Mouse (Mus musculus) neural tube, embryonic 14.5 days (tissue): ENCODE results near the gene Ghrl. TPM values are rescaled to one million over a fixed set of nuclear protein-coding genes. Genes with fewer than 3 reads are reported as not detected.
"Not testable (repeated sequence)": the region's sequence is repeated elsewhere in the genome, so short reads cannot be mapped to it uniquely, and the experiment has no call there.

Experiments
- ATAC-seq: fragments of 200-750 bp; cut with Nextera tagmentation; 2 replicates; pipeline ENCODE4 v1.8.0; 2017; ENCODE audit warnings: low read depth, mild to moderate bottlenecking, moderate TSS enrichment, moderate library complexity
- H3K27ac ChIP-seq: fragments of 300-500 bp; sonication (generic); 2 replicates; pipeline ENCODE4 v1.5.1; 2014; ENCODE audit warnings: low read depth, mild to moderate bottlenecking, control low read depth, low read length, moderate library complexity, mixed read lengths
- H3K27me3 ChIP-seq: fragments of 300-500 bp; sonication (generic); 2 replicates; pipeline ENCODE4 v1.6.1; 2014; ENCODE audit warnings: low read length; ENCODE audit not compliant: control insufficient read depth, insufficient read depth
- H3K36me3 ChIP-seq: fragments of 300-500 bp; sonication (generic); 2 replicates; pipeline ENCODE4 v1.6.1; 2014; ENCODE audit warnings: low read length, mixed read lengths; ENCODE audit not compliant: control insufficient read depth, insufficient read depth
- H3K4me1 ChIP-seq: fragments of 300-500 bp; sonication (generic); 2 replicates; pipeline ENCODE4 v1.6.1; 2014; ENCODE audit warnings: low read length; ENCODE audit not compliant: control insufficient read depth, insufficient read depth
- H3K4me2 ChIP-seq: fragments of 300-500 bp; sonication (generic); 2 replicates; pipeline ENCODE4 v1.6.1; 2014; ENCODE audit warnings: mild to moderate bottlenecking, low read depth, low read length, control low read depth
- H3K4me3 ChIP-seq: fragments of 300-500 bp; sonication (generic); 2 replicates; pipeline ENCODE4 v1.5.1; 2014; ENCODE audit warnings: low read depth, low read length, control low read depth, mixed read lengths
- H3K9ac ChIP-seq: fragments of 300-500 bp; sonication (generic); replicated peaks from 2 replicates; pipeline ENCODE4 v1.6.1; 2014; ENCODE audit warnings: low read depth, mild to moderate bottlenecking, control low read depth, low read length, mixed read lengths
- H3K9me3 ChIP-seq: fragments of 300-500 bp; sonication (generic); 2 replicates; pipeline ENCODE4 v1.6.1; 2016; ENCODE audit warnings: low read length; ENCODE audit not compliant: control insufficient read depth
- WGBS: fragments of 180-500 bp; shearing (Covaris S2); extraction: QIAGEN DNeasy Blood & Tissue Kit; methylation state at CpG from one replicate; pipeline ENCODE4 v1.1.7; 2014; 5-methylcytosine and 5-hydroxymethylcytosine counted together
- polyA plus RNA-seq: library from polyadenylated mRNA; unstranded; fragments of >200 nt; fragmentation: Nextera tagmentation; extraction: Ambion mirVana; gene quantifications from 2 replicates; pipeline ENCODE4 v1.2.1, GENCODE M21; 2014

Gene Ghrl
- polyA plus RNA-seq, 1 experiment from 2014 or later: 1.5 TPM

DNA sequence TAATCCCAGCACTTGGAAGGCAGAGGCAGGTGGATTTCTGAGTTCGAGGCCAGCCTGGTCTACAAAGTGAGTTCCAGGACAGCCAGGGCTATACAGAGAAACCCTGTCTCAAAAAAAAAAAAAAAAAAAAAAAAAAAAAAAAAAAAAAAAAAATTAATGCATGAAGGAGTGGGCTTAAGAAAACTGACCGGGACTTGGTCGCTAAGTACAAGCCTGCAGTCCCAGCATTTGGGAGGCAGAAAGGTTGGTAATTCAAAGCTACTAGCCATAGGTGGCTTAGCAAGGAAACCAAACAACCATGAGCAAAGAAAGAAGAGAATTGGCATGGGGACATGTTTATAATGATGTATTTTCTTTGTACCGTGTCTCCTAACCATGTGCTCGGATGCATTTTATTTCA is 6.3 kb downstream of the Ghrl start:
- not testable (repeated sequence) for H3K4me1 ChIP-seq, H3K27me3 ChIP-seq, ATAC-seq, H3K27ac ChIP-seq, H3K9ac ChIP-seq, H3K9me3 ChIP-seq, H3K4me2 ChIP-seq, H3K4me3 ChIP-seq
- 94% methylated on average over 5 of the region's 5 CpGs for WGBS
- H3K36me3 ChIP-seq: peaks cover 72% of the 10 kb centered on the region

- Histone ChIP-seq H3K27me3 (no peaks in the 10 kb centered on the region), H3K4me1 (no peaks in the 10 kb centered on the region), H3K9ac (no peak overlapping the region), H3K36me3 (peaks cover 79% of the 10 kb centered on the region), H3K27ac (no peak overlapping the region), H3K4me2 (no peak overlapping the region), H3K4me3 (no peak overlapping the region), H3K9me3 (no peaks in the 10 kb centered on the region)
- WGBS: 96% methylated on average over 3 of the region's 3 CpGs
- no peak for ATAC-seq
Observed at GRCm38 (mm10) chr6:113712718-113713117, 7.0 kb downstream of the Ghrl start.

GRCm38 (mm10) chr6:113697222-113698205 is 22.2 kb downstream of the Ghrl start:
- Histone ChIP-seq H3K4me1 (peaks cover 18% of the 10 kb centered on the region), H3K4me2 (peak overlapping the region; percentile 92), H3K9me3 (no peaks in the 10 kb centered on the region), H3K27ac (peak overlapping the region; percentile 82), H3K9ac (peak overlapping the region; percentile 79), H3K36me3 (peaks cover 14% of the 10 kb centered on the region), H3K4me3 (peak overlapping the region; percentile 84), H3K27me3 (no peaks in the 10 kb centered on the region)
- under 1% methylated on average over 93 of the region's 113 CpGs for WGBS
- ATAC-seq: peak; percentile 79

DNA sequence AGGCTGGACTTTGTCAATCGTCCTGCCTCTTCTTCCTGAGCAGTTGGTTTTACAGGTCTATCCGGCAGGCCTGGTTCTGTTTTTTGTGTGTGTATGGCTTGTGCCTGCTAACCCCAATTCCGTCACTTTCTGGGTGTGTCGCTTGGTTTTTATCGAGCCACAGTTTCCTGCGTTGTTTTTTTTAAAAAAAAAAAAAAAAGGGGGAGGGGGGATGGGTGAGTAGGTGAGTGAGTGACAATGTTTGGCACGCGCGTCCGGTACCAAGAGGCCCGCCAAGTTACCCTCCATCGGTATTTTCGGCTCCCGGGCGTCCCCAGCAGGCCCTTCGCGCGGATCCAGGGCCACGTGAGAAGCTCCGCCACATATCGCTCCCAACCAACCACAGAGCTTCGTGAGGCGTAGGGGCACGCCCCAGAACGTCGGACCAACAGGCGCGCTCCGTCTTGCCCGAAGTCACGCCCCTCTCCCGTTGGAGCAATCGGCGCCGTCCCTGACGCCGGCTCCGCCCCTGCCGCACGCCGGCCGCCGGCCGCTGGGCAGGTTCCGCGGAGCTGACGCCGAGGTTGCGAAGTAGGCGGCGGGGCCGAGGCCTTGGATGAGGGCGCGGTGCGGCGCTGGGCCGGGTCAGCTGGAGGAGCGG is 23.0 kb downstream of the Ghrl start, which contains the start of gene Tatdn2:
Gene Tatdn2 (plus strand): TSS at position 469 of the 640 bp plus-strand sequence.
- Histone ChIP-seq H3K4me1 (peaks cover 18% of the 10 kb centered on the region), H3K4me3 (peak within 1 kb of the TSS; percentile 84), H3K9me3 (no peaks in the 10 kb centered on the region), H3K4me2 (peak within 1 kb of the TSS; percentile 92), H3K27ac (peak within 1 kb of the TSS; percentile 82), H3K36me3 (peaks cover 6% of the 10 kb centered on the region), H3K9ac (peak within 1 kb of the TSS; percentile 79), H3K27me3 (no peaks in the 10 kb centered on the region)
- ATAC-seq: peak; percentile 99
- 1% methylated on average over 42 of the region's 58 CpGs for WGBS

DNA sequence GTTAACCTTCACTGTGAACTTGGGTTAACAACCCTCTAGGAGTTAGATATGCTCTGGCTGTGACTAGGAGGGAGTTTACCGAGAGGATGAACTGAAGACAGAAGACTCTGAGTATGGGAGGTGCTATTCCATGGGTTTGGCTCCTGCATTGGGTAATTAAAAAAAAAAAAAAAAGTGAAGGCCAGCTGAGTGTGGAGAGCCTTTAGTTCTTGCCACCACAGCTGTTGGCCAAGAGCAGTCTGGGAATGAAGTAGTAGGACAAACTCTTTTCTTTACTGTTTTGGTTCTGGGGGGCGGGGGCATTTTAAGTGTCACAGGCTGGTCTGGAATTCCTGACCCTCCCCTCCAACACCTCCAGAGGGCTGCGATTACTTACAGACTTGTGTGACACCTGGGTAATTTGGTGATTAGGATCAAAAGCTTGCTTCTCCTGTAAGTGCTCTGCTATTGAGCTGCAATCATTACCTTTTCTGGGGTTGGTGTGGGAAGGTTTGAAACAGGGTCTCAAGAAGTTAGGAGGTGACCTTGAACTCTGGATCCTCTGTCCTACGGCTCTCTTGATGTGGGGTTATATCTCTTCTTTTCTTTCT is 23.8 kb downstream of the Ghrl start:
- Histone ChIP-seq H3K27ac (no peak overlapping the region), H3K36me3 (no peaks in the 10 kb centered on the region), H3K27me3 (no peaks in the 10 kb centered on the region), H3K4me1 (peaks cover 19% of the 10 kb centered on the region), H3K4me3 (peak overlapping the region; percentile 84; the same call in 1 of the 2 replicates), H3K4me2 (peak overlapping the region; percentile 62), H3K9ac (peak overlapping the region; percentile 48; the same call in 1 of the 2 replicates), H3K9me3 (no peaks in the 10 kb centered on the region)
- WGBS: 63% methylated on average over 4 of the region's 4 CpGs
- no peak for ATAC-seq

GRCm38 (mm10) chr6:113695203-113695602 is 24.5 kb downstream of the Ghrl start:
- no peaks in the 10 kb centered on the region for H3K36me3 ChIP-seq
- peaks cover 20% of the 10 kb centered on the region for H3K4me1 ChIP-seq
- H3K27ac ChIP-seq: no peak overlapping the region
- H3K4me3 ChIP-seq: no peak overlapping the region
- WGBS: 86% methylated on average over 1 of the region's 1 CpGs
- H3K27me3 ChIP-seq: no peaks in the 10 kb centered on the region
- no peaks in the 10 kb centered on the region for H3K9me3 ChIP-seq
- ATAC-seq: no peak
- H3K4me2 ChIP-seq: no peak overlapping the region
- no peak overlapping the region for H3K9ac ChIP-seq

GRCm38 (mm10) chr6:113693377-113693776 is 26.3 kb downstream of the Ghrl start:
- H3K9me3 ChIP-seq: no peaks in the 10 kb centered on the region
- no peaks in the 10 kb centered on the region for H3K36me3 ChIP-seq
- no peak overlapping the region for H3K27ac ChIP-seq
- no peak overlapping the region for H3K9ac ChIP-seq
- peaks cover 15% of the 10 kb centered on the region for H3K4me1 ChIP-seq
- WGBS: 95% methylated on average over 5 of the region's 5 CpGs
- no peaks in the 10 kb centered on the region for H3K27me3 ChIP-seq
- ATAC-seq: no peak
- H3K4me2 ChIP-seq: no peak overlapping the region
- no peak overlapping the region for H3K4me3 ChIP-seq

DNA sequence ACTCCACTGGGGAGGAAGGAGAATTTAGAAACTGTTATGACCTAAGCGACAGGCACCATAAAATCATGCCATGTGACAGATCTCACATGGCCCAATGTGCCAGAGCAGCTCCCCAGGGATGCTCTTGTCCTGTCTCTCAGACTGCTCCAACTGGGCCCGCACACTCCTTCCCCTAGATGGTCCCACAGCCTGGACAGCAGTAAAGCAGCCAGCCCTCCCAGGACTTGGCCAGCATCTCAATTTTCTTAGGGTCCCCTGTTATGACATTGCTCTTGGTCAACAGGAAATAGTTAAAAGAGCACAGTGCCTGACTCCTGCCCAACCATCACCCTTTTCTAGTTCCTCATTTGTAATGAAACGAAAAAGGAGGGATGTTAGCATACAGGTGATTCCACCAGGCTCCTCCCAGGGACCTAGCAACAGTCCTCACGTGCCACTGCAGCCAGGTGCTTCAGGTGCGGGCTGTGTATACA is 27.0 kb downstream of the Ghrl start:
- no peaks in the 10 kb centered on the region for H3K36me3 ChIP-seq
- no peak overlapping the region for H3K4me3 ChIP-seq
- 79% methylated on average over 5 of the region's 5 CpGs for WGBS
- H3K4me1 ChIP-seq: peaks cover 9% of the 10 kb centered on the region; the same call in 1 of the 2 replicates
- no peaks in the 10 kb centered on the region for H3K27me3 ChIP-seq
- H3K4me2 ChIP-seq: no peak overlapping the region
- H3K9me3 ChIP-seq: no peaks in the 10 kb centered on the region
- H3K27ac ChIP-seq: no peak overlapping the region
- H3K9ac ChIP-seq: no peak overlapping the region
- no peak for ATAC-seq
